Mouse (Mus musculus) heart, adult 2 months (tissue): ENCODE results near the gene Gm20696.

Experiments
- CTCF ChIP-seq: fragments of 200-600 bp; IDR thresholded peaks from 2 replicates; pipeline ENCODE4 v1.8.1; 2022; ENCODE audit warnings: antibody characterized with exemption, mild to moderate bottlenecking, moderate library complexity
- POLR2A ChIP-seq: fragments of 200-500 bp; IDR thresholded peaks from 2 replicates; pipeline ENCODE4 v1.6.1; 2011; ENCODE audit warnings: mild to moderate bottlenecking, low read depth, low read length, control low read depth; ENCODE audit not compliant: insufficient read depth

- TF ChIP-seq CTCF (no peak), POLR2A (no peak)
Measured at GRCm38 (mm10) chr6:99604758-99605157, 61.8 kb downstream of the Gm20696 start.
